Mouse (Mus musculus) heart, adult 2 months (tissue): ENCODE measurements at regions not wholly inside any gene's neighbourhood (a gene's known extent, or its start where the extent isn't known, plus 50 kb on each side); places are given as distances from the start of the nearest gene placed in this dataset.

Source experiments
- CTCF ChIP-seq: fragments of 200-600 bp; IDR thresholded peaks from 2 replicates; pipeline ENCODE4 v1.8.1; 2022; ENCODE audit warnings: antibody characterized with exemption, mild to moderate bottlenecking, moderate library complexity
- POLR2A ChIP-seq: fragments of 200-500 bp; IDR thresholded peaks from 2 replicates; pipeline ENCODE4 v1.6.1; 2011; ENCODE audit warnings: mild to moderate bottlenecking, low read depth, low read length, control low read depth; ENCODE audit not compliant: insufficient read depth

DNA sequence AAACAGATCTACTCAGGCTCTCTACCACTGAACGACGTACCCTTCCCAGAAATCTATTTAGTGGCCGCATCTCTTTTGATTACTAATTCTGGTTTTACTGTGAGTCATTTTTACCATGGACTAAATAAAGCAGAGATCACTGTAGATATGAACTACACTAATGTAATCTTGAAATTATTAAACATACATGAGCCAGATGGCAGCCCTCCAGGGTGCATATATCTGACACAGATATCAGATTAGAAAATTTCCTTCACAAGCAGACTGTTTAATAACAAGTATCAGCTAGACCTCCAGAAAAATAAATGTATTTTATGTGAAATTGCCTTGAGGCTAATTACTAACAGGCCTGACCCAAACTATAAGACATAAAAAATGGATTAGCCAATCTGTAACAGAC, 388.4 kb downstream of the Lmo7 start:
- TF ChIP-seq CTCF, result no peak
- no peak for TF ChIP-seq POLR2A
